Mouse (Mus musculus): ENCODE data around the gene Ubxn11.

The Ubxn11 gene

GRCm38 (mm10) chr4:134118126-134118800 lies 15.9 kb downstream of the Ubxn11 start:
- peak; percentile 83 for DNase-seq (ENCODE audit: low read depth, low spot score)

- peak; percentile 67 for DNase-seq (ENCODE audit: low read depth, low spot score)
These were observed 16.7 kb downstream of the Ubxn11 start for GRCm38 (mm10) chr4:134119042-134119441.

GRCm38 (mm10) chr4:134119644-134120043 lies 17.3 kb downstream of the Ubxn11 start:
- peak; percentile 93 for DNase-seq (ENCODE audit: low read depth, low spot score)

- peak; percentile 45 for DNase-seq (ENCODE audit: low read depth, low spot score)
These were observed 17.9 kb downstream of the Ubxn11 start for GRCm38 (mm10) chr4:134120192-134120805.

GRCm38 (mm10) chr4:134120916-134121315 lies 18.5 kb downstream of the Ubxn11 start:
- no peak for DNase-seq (ENCODE audit: low read depth, low spot score)

GRCm38 (mm10) chr4:134121571-134121970 lies 19.2 kb downstream of the Ubxn11 start:
- no peak for DNase-seq (ENCODE audit: low read depth, low spot score)

GRCm38 (mm10) chr4:134122281-134122680 lies 19.9 kb downstream of the Ubxn11 start:
- DNase-seq (ENCODE audit: low read depth, low spot score) = no peak

GRCm38 (mm10) chr4:134123147-134123546 lies 20.8 kb downstream of the Ubxn11 start:
- DNase-seq (ENCODE audit: low read depth, low spot score) = no peak

- peak; percentile 81 for DNase-seq (ENCODE audit: low read depth, low spot score)
These were observed 21.5 kb downstream of the Ubxn11 start for GRCm38 (mm10) chr4:134123680-134124551.

- no peak for DNase-seq (ENCODE audit: low read depth, low spot score)
These were observed 23.2 kb downstream of the Ubxn11 start for GRCm38 (mm10) chr4:134125383-134126060.

GRCm38 (mm10) chr4:134126300-134127120 lies 24.1 kb downstream of the Ubxn11 start:
- no peak for DNase-seq (ENCODE audit: low read depth, low spot score)

GRCm38 (mm10) chr4:134127121-134127455 lies 24.7 kb downstream of the Ubxn11 start:
- no peak for DNase-seq (ENCODE audit: low read depth, low spot score)

- no peak for DNase-seq (ENCODE audit: low read depth, low spot score)
These were observed 25.4 kb downstream of the Ubxn11 start for GRCm38 (mm10) chr4:134127793-134128192.

GRCm38 (mm10) chr4:134128221-134128982 lies 26.0 kb downstream of the Ubxn11 start, which contains the start of gene Sh3bgrl3:
Gene Sh3bgrl3 (minus strand): TSS chr4:134128789.
- peak; percentile 78 for DNase-seq (ENCODE audit: low read depth, low spot score)

GRCm38 (mm10) chr4:134128983-134129362 lies 26.6 kb downstream of the Ubxn11 start:
- DNase-seq (ENCODE audit: low read depth, low spot score) = peak; percentile 62

- no peak for DNase-seq (ENCODE audit: low read depth, low spot score)
These were observed 27.1 kb downstream of the Ubxn11 start for GRCm38 (mm10) chr4:134129482-134129881.

- no peak for DNase-seq (ENCODE audit: low read depth, low spot score)
These were observed 29.7 kb downstream of the Ubxn11 start for GRCm38 (mm10) chr4:134132117-134132516.

GRCm38 (mm10) chr4:134132519-134133095 lies 30.2 kb downstream of the Ubxn11 start:
- DNase-seq (ENCODE audit: low read depth, low spot score) = no peak

GRCm38 (mm10) chr4:134136280-134136926 lies 34.0 kb downstream of the Ubxn11 start:
- DNase-seq (ENCODE audit: low read depth, low spot score) = no peak

All from ES-CJ7 (cell line).